Mouse (Mus musculus): ENCODE measurements around the gene Kcnh6. TPM values are rescaled to one million over a fixed set of nuclear protein-coding genes. Genes with fewer than 3 reads are reported as not detected.
"Not testable (repeated sequence)": the region's sequence is repeated elsewhere in the genome, so short reads cannot be mapped to it uniquely, and the experiment has no call there.

Kcnh6 gene
- polyA plus RNA-seq, 1 experiment from 2014 or later, result 0.36 TPM

GRCm38 (mm10) chr11:106063756-106064155, 55.8 kb downstream of the Kcnh6 start:
- Histone ChIP-seq H3K9me3 (no peaks in the 10 kb centered on the region), H3K27ac (no peak overlapping the region), H3K4me1 (replicated peaks) (peaks cover 8% of the 10 kb centered on the region), H3K9ac (replicated peaks) (no peak overlapping the region), H3K36me3 (peaks cover 14% of the 10 kb centered on the region), H3K4me2 (no peak overlapping the region), H3K4me3 (replicated peaks) (no peak overlapping the region), H3K27me3 (no peaks in the 10 kb centered on the region)
- WGBS, result 84% methylated on average over 5 of the region's 5 CpGs
- ATAC-seq (ENCODE audit: insufficient number of reproducible peaks, insufficient read depth, low FRiP score, low TSS enrichment, low read depth), result no peak

DNA sequence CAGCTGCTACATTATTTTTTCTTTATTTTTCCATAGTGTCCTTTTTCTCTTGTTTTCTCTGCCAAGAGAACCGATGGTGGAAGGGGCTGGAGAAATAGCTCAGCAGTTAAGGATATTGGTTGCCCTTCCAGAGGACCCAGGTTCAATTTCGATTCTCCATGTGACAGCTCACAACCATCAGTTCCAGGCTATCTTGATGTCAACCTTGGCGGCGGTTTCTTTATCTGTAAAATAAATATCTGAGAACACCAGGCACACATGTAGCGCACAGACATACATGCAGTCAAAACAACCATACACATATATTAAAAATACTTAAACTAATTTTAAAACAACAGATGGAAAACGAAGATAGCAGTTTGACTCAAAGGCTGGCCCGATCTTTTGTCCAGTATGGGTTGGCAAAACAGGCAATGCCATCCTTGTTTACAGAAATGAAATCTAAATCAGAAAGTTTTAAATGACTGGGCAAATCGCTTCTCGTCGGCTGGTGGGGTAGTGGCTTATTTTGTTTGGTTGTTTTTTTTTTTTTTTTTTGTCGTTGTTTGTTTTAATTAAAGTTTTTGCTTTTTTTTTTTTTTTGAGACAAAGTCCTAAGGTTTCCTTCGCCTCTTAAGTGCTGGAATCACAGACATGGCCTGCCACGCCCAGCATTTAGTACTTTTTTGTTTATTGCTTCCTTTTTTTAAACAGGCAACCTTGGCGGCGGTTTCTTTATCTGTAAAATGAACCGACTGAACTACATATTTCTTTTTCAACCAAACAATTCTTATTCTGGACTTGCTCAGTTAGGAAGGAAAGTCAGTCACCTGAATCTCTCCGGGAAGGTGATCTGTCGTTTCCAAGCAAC, 57.4 kb downstream of the Kcnh6 start:
- Histone ChIP-seq H3K27me3 (no peaks in the 10 kb centered on the region), H3K9me3 (no peaks in the 10 kb centered on the region), H3K4me3 (replicated peaks) (peak overlapping the region; percentile 84), H3K4me2 (peak overlapping the region; percentile 89), H3K9ac (replicated peaks) (peak overlapping the region; percentile 86; the same call in 1 of the 2 replicates), H3K4me1 (replicated peaks) (peaks cover 8% of the 10 kb centered on the region), H3K36me3 (peaks cover 9% of the 10 kb centered on the region; the same call in 1 of the 2 replicates), H3K27ac (no peak overlapping the region; the same call in 1 of the 2 replicates)
- no peak for ATAC-seq (ENCODE audit: insufficient number of reproducible peaks, insufficient read depth, low FRiP score, low TSS enrichment, low read depth)
- 47% methylated on average over 18 of the region's 18 CpGs for WGBS

GRCm38 (mm10) chr11:106065923-106066571, 58.1 kb downstream of the Kcnh6 start, which contains the start of gene Taco1:
Gene Taco1, plus strand, starts transcription at chr11:106066061.
- under 1% methylated on average over 49 of the region's 49 CpGs for WGBS
- Histone ChIP-seq H3K4me3 (replicated peaks) (peak within 1 kb of the TSS; percentile 84), H3K9me3 (no peaks in the 10 kb centered on the region), H3K36me3 (0 out of 2 replicates have a peak, but pooled peaks cover 12% of the 10 kb centered on the region), H3K4me2 (peak within 1 kb of the TSS; percentile 89), H3K9ac (replicated peaks) (peak within 1 kb of the TSS; percentile 86), H3K27ac (peak within 1 kb of the TSS; percentile 83), H3K4me1 (replicated peaks) (peaks cover 8% of the 10 kb centered on the region), H3K27me3 (no peaks in the 10 kb centered on the region)
- ATAC-seq (ENCODE audit: insufficient number of reproducible peaks, insufficient read depth, low FRiP score, low TSS enrichment, low read depth), result peak; percentile 93

DNA sequence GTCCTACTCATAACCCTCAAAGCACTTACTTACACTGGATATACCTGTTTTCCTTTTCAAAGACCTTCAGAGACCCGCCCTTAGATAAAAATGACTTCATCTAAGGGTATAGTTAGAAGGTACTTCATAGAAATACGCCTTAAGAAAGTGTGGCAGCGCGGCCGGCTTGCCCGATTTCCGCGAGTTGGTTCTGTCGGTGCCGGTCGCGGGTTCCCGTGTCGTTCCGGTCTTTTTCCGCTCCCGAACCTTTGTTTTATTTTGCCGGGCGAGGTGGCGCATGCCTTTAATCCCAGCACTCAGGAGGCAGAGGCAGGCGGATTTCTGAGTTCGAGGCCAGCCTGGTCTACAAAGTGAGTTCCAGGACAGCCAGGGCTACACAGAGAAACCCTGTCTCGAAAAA, 58.7 kb downstream of the Kcnh6 start:
- H3K4me3 ChIP-seq (replicated peaks), result peak overlapping the region; percentile 84
- H3K9me3 ChIP-seq; ATAC-seq (ENCODE audit: insufficient number of reproducible peaks, insufficient read depth, low FRiP score, low TSS enrichment, low read depth); H3K27me3 ChIP-seq; H3K4me1 ChIP-seq (replicated peaks): not testable (repeated sequence)
- peaks cover 16% of the 10 kb centered on the region for H3K36me3 ChIP-seq
- H3K27ac ChIP-seq, result peak overlapping the region; percentile 83; the same call in 1 of the 2 replicates
- H3K4me2 ChIP-seq, result peak overlapping the region; percentile 89
- H3K9ac ChIP-seq (replicated peaks), result peak overlapping the region; percentile 86
- 16% methylated on average over 23 of the region's 23 CpGs for WGBS

- no peak overlapping the region for H3K9ac ChIP-seq (replicated peaks)
- no peak overlapping the region for H3K27ac ChIP-seq
- no peak overlapping the region for H3K4me2 ChIP-seq
- 85% methylated on average over 3 of the region's 3 CpGs for WGBS
- no peak for ATAC-seq (ENCODE audit: insufficient number of reproducible peaks, insufficient read depth, low FRiP score, low TSS enrichment, low read depth)
- no peaks in the 10 kb centered on the region for H3K4me1 ChIP-seq (replicated peaks)
- no peak overlapping the region for H3K4me3 ChIP-seq (replicated peaks)
- H3K27me3 ChIP-seq, result no peaks in the 10 kb centered on the region
- peaks cover 41% of the 10 kb centered on the region for H3K36me3 ChIP-seq
- H3K9me3 ChIP-seq, result no peaks in the 10 kb centered on the region
These were observed 65.8 kb downstream of the Kcnh6 start for GRCm38 (mm10) chr11:106073774-106074173.

- ATAC-seq (ENCODE audit: insufficient number of reproducible peaks, insufficient read depth, low FRiP score, low TSS enrichment, low read depth), result no peak
- H3K36me3 ChIP-seq, result peaks cover 26% of the 10 kb centered on the region
- WGBS, result 7% methylated on average over 4 of the region's 4 CpGs
- H3K9me3 ChIP-seq, result no peaks in the 10 kb centered on the region
- no peak overlapping the region for H3K9ac ChIP-seq (replicated peaks)
- no peak overlapping the region for H3K4me3 ChIP-seq (replicated peaks)
- no peaks in the 10 kb centered on the region for H3K4me1 ChIP-seq (replicated peaks)
- no peak overlapping the region for H3K27ac ChIP-seq
- H3K27me3 ChIP-seq, result no peaks in the 10 kb centered on the region
- no peak overlapping the region for H3K4me2 ChIP-seq
These were observed 68.4 kb downstream of the Kcnh6 start for GRCm38 (mm10) chr11:106076321-106076720.

Other genes starting within 250 kb of the Kcnh6 start
- gene Cyb561, start 54.8 kb upstream of the Kcnh6 start, polyA plus RNA-seq (2016; fragmentation: Nextera tagmentation; extraction: Ambion mirVana), result 9.6 and 9.7 TPM in 2 replicates
- 0.21 and 0.51 TPM in 2 replicates for gene Ace, start 40.2 kb upstream of the Kcnh6 start, polyA plus RNA-seq (2016; fragmentation: Nextera tagmentation; extraction: Ambion mirVana)
- gene Ace3, start 13.4 kb upstream of the Kcnh6 start, polyA plus RNA-seq (2016; fragmentation: Nextera tagmentation; extraction: Ambion mirVana), result not detected in 2 replicates
- 85.4 and 91.5 TPM in 2 replicates for gene Dcaf7, start 28.7 kb downstream of the Kcnh6 start, polyA plus RNA-seq (2016; fragmentation: Nextera tagmentation; extraction: Ambion mirVana)
- gene Taco1, start 57.9 kb downstream of the Kcnh6 start, polyA plus RNA-seq (2016; fragmentation: Nextera tagmentation; extraction: Ambion mirVana), result 9.0 and 10.9 TPM in 2 replicates
- gene Map3k3, start 76.5 kb downstream of the Kcnh6 start, polyA plus RNA-seq (2016; fragmentation: Nextera tagmentation; extraction: Ambion mirVana), result 27.3 and 35.1 TPM in 2 replicates
- gene Gm10840, start 152.7 kb downstream of the Kcnh6 start, polyA plus RNA-seq (2016; fragmentation: Nextera tagmentation; extraction: Ambion mirVana), result not detected in 2 replicates
- gene Limd2, start 152.7 kb downstream of the Kcnh6 start, polyA plus RNA-seq (2016; fragmentation: Nextera tagmentation; extraction: Ambion mirVana), result 508 and 509 TPM in 2 replicates
- 31.1 and 33.2 TPM in 2 replicates for gene Strada, start 194.0 kb downstream of the Kcnh6 start, polyA plus RNA-seq (2016; fragmentation: Nextera tagmentation; extraction: Ambion mirVana)
- gene Ccdc47, start 208.2 kb downstream of the Kcnh6 start, polyA plus RNA-seq (2016; fragmentation: Nextera tagmentation; extraction: Ambion mirVana), result 73.9 and 78.5 TPM in 2 replicates
- 107 and 111 TPM in 2 replicates for gene Ddx42, start 208.8 kb downstream of the Kcnh6 start, polyA plus RNA-seq (2016; fragmentation: Nextera tagmentation; extraction: Ambion mirVana)
- 61.2 and 71.6 TPM in 2 replicates for gene Ftsj3, start 248.0 kb downstream of the Kcnh6 start, polyA plus RNA-seq (2016; fragmentation: Nextera tagmentation; extraction: Ambion mirVana)
- 352 and 355 TPM in 2 replicates for gene Psmc5, start 248.0 kb downstream of the Kcnh6 start, polyA plus RNA-seq (2016; fragmentation: Nextera tagmentation; extraction: Ambion mirVana)

Measured in limb, embryonic 12.5 days (tissue).